In genomic region chr16:95289375-95289774, GRCm38 (mm10) we compare ENCODE assay signal across 13 mouse cellular contexts. TPM values are rescaled to one million over a fixed set of nuclear protein-coding genes. Genes with fewer than 3 reads are reported as not detected.
"Had no signal": no experiment of that assay in that cellular context is flagged by ENCODE, and none has a peak within 500 bp of the region (broad histone marks: within the 10 kb centered on the region; RNA-seq: fewer than 3 reads in every experiment).

No protein-coding gene starts in this region.

- DNase-seq: kidney, adult 18-20 months; kidney, postnatal 25 days; lung, postnatal 36 days; retina, postnatal 1 day; right cerebral cortex, postnatal 4 days; spleen, adult 18-20 months; thymus, adult 2 months; thymus, postnatal 25 days had no signal

- ATAC-seq: midbrain, embryonic 16.5 days had no signal

- H3K36me3 ChIP-seq: limb, embryonic 12.5 days; midbrain, embryonic 10.5 days; neural tube, embryonic 13.5 days had no signal

- H3K27me3 ChIP-seq: limb, embryonic 12.5 days; neural tube, embryonic 13.5 days had no signal

- H3K27ac ChIP-seq: limb, embryonic 12.5 days; midbrain, embryonic 10.5 days; neural tube, embryonic 13.5 days had no signal

- H3K9ac ChIP-seq: limb, embryonic 12.5 days; neural tube, embryonic 13.5 days had no signal

- H3K4me3 ChIP-seq: limb, embryonic 12.5 days; midbrain, embryonic 10.5 days; neural tube, embryonic 13.5 days had no signal

- H3K4me2 ChIP-seq: limb, embryonic 12.5 days; neural tube, embryonic 13.5 days had no signal

- H3K4me1 ChIP-seq: midbrain, embryonic 10.5 days; neural tube, embryonic 13.5 days had no signal

- H3K9me3 ChIP-seq: midbrain, embryonic 10.5 days; neural tube, embryonic 13.5 days had no signal

RNA-seq across cellular contexts. Expression of gene Kcnj15, which starts 32.0 kb away (rescaled TPM):
- total RNA-seq: megakaryocyte, adult 5-6 weeks had no signal
